Comparison of ENCODE assay signal across 9 mouse cellular contexts in genomic region chr9:49617216-49617615, GRCm38 (mm10).
DNase-seq lines count a peak whose midpoint lies in the region; ATAC-seq lines count a peak whose summit lies in the region.
"Had no signal": no experiment of that assay in that cellular context is flagged by ENCODE, and none has a peak within 500 bp of the region (broad histone marks: within the 10 kb centered on the region; RNA-seq: fewer than 3 reads in every experiment).

No protein-coding gene starts in this region.

- no peak overlapping the region for H3K9ac ChIP-seq in midbrain, embryonic 15.5 days
- H3K9ac ChIP-seq: embryonic facial prominence, embryonic 15.5 days had no signal

- H3K9me3 ChIP-seq in midbrain, embryonic 10.5 days (replicated peaks): no peaks in the 10 kb centered on the region
- no peaks in the 10 kb centered on the region for H3K9me3 ChIP-seq in midbrain, embryonic 15.5 days
- H3K9me3 ChIP-seq: embryonic facial prominence, embryonic 15.5 days had no signal

- WGBS in midbrain, embryonic 10.5 days: 18% methylated on average over 3 of the region's 3 CpGs
- 10% methylated on average over 3 of the region's 3 CpGs for WGBS in midbrain, embryonic 15.5 days

- no peak overlapping the region for H3K4me3 ChIP-seq in midbrain, embryonic 10.5 days
- no peak overlapping the region for H3K4me3 ChIP-seq in midbrain, embryonic 15.5 days
- H3K4me3 ChIP-seq: embryonic facial prominence, embryonic 15.5 days had no signal

- H3K4me2 ChIP-seq in midbrain, embryonic 15.5 days: no peak overlapping the region
- H3K4me2 ChIP-seq: embryonic facial prominence, embryonic 15.5 days had no signal

- no peaks in the 10 kb centered on the region for H3K27me3 ChIP-seq in midbrain, embryonic 10.5 days (ENCODE audit: low read depth, poor library complexity, severe bottlenecking)
- H3K27me3 ChIP-seq in midbrain, embryonic 15.5 days (replicated peaks): no peaks in the 10 kb centered on the region
- H3K27me3 ChIP-seq: embryonic facial prominence, embryonic 15.5 days had no signal

- H3K27ac ChIP-seq in midbrain, embryonic 10.5 days (replicated peaks): no peak overlapping the region
- H3K27ac ChIP-seq in midbrain, embryonic 15.5 days: no peak overlapping the region
- H3K27ac ChIP-seq: embryonic facial prominence, embryonic 15.5 days had no signal

- no peaks in the 10 kb centered on the region for H3K4me1 ChIP-seq in midbrain, embryonic 10.5 days
- peaks cover 26% of the 10 kb centered on the region for H3K4me1 ChIP-seq in midbrain, embryonic 15.5 days
- H3K4me1 ChIP-seq: embryonic facial prominence, embryonic 15.5 days had no signal

- ATAC-seq in midbrain, embryonic 15.5 days (replicated peaks): no peak

- H3K36me3 ChIP-seq in midbrain, embryonic 10.5 days: no peaks in the 10 kb centered on the region
- H3K36me3 ChIP-seq in midbrain, embryonic 15.5 days (replicated peaks): no peaks in the 10 kb centered on the region
- H3K36me3 ChIP-seq: embryonic facial prominence, embryonic 15.5 days had no signal

- DNase-seq in cerebellum, adult 11 months: peak; percentile 42
- no peak for DNase-seq in cerebellum, adult 11-12 months
- DNase-seq in midbrain, embryonic 10.5 days (ENCODE audit: low spot score): peak; percentile 30
- DNase-seq in brain, adult 2 months (ENCODE audit: low read depth, low spot score): peak; percentile 89
- DNase-seq in kidney, postnatal 14 days: peak; percentile 62
- peak; percentile 36 for DNase-seq in lung, postnatal 14 days
- DNase-seq in urinary bladder, adult 2 months (ENCODE audit: low spot score): no peak

Comparison
In these comparisons a context has a peak if more than half of its experiments do, and no peak if none do; other contexts are left out.
1. DNase-seq: peak in cerebellum, adult 11 months (single experiment), midbrain, embryonic 10.5 days (single experiment), brain, adult 2 months (single experiment), kidney, postnatal 14 days (single experiment) and lung, postnatal 14 days (single experiment); none in cerebellum, adult 11-12 months (single experiment) and urinary bladder, adult 2 months (single experiment).